Mouse (Mus musculus) ES-E14 (cell line): ENCODE results near the gene Nkiras2.

Experiments
- CHD2 ChIP-seq: IDR thresholded peaks from 2 replicates; pipeline ENCODE4 v1.6.1; 2014; ENCODE audit warnings: mild to moderate bottlenecking, low read depth, low read length, inconsistent platforms
- HCFC1 ChIP-seq: IDR thresholded peaks from 2 replicates; pipeline ENCODE4 v1.6.1; 2012; ENCODE audit warnings: low read length, inconsistent platforms, borderline replicate concordance; ENCODE audit not compliant: insufficient read depth
- MAFK ChIP-seq: IDR thresholded peaks from 2 replicates; pipeline ENCODE4 v1.6.1; 2014; ENCODE audit warnings: mild to moderate bottlenecking, low read depth, low read length, inconsistent platforms; ENCODE audit not compliant: insufficient read depth
- ZC3H11A ChIP-seq: IDR thresholded peaks from 2 replicates; pipeline ENCODE4 v1.6.1; 2012; ENCODE audit warnings: low read depth, mild to moderate bottlenecking, inconsistent platforms, low read length, borderline replicate concordance
- ZNF384 ChIP-seq: IDR thresholded peaks from 2 replicates; pipeline ENCODE4 v1.6.1; 2012; ENCODE audit warnings: low read depth, low read length, inconsistent platforms

- TF ChIP-seq ZNF384, result no peak
- TF ChIP-seq HCFC1, result no peak
- TF ChIP-seq MAFK, result no peak
- no peak for TF ChIP-seq CHD2
- TF ChIP-seq ZC3H11A, result no peak
Observed at GRCm38 (mm10) chr11:100617480-100617879, 1.6 kb upstream of the Nkiras2 start.
